Mouse (Mus musculus) megakaryocyte, adult 5-6 weeks (primary cell): Measurements from ENCODE around the gene H2al1m. TPM values are rescaled to one million over a fixed set of nuclear protein-coding genes. Genes with fewer than 3 reads are reported as not detected.
"Not testable (repeated sequence)": the region's sequence is repeated elsewhere in the genome, so short reads cannot be mapped to it uniquely, and the experiment has no call there.

Experiments
- ATAC-seq: 2 replicates; pipeline ENCODE4 v1.8.0; 2016; ENCODE audit warnings: mild to moderate bottlenecking, inconsistent platforms; ENCODE audit not compliant: poor library complexity, severe bottlenecking
- total RNA-seq, 2 experiments: library from RNA; stranded (forward) in 1 of 2; stranded (reverse) in 1 of 2; fragments of 153-499, 151-499 nt in 1 of 2; fragments of 221-1000, 200-1000 nt in 1 of 2; gene quantifications; 2 replicates each; pipeline versions ENCODE4 v1.2.3 to v1.2.4; 2015 to 2017

The H2al1m gene
- total RNA-seq, 2 experiments from 2014 or later, result not detected

- not testable (repeated sequence) for ATAC-seq
Observed at GRCm38 (mm10) chrX:9316457-9316856, 32.9 kb downstream of the H2al1m start.

GRCm38 (mm10) chrX:9327954-9328353 is 44.4 kb downstream of the H2al1m start:
- not testable (repeated sequence) for ATAC-seq

GRCm38 (mm10) chrX:9332366-9332962 is 48.9 kb downstream of the H2al1m start:
- not testable (repeated sequence) for ATAC-seq

GRCm38 (mm10) chrX:9333035-9333434 is 49.5 kb downstream of the H2al1m start:
- ATAC-seq, result peak; percentile 99

Other genes with a start within 250 kb of the H2al1m start
- not detected in 2 replicates for gene Fthl17f, start 220.7 kb upstream of the H2al1m start, total RNA-seq (2015)
- not detected in 2 replicates for gene Fthl17f, start 220.7 kb upstream of the H2al1m start, total RNA-seq (2017)
- not detected in 2 replicates for gene 4930402K13Rik, start 179.2 kb upstream of the H2al1m start, total RNA-seq (2015)
- not detected in 2 replicates for gene 4930402K13Rik, start 179.2 kb upstream of the H2al1m start, total RNA-seq (2017)
- gene Lancl3, start 83.9 kb upstream of the H2al1m start, total RNA-seq (2015), result not detected in 2 replicates
- gene Lancl3, start 83.9 kb upstream of the H2al1m start, total RNA-seq (2017), result 0.16 TPM in 1 of 2 replicates, not detected in the other
- not detected in 2 replicates for gene Gm14862, start 26.9 kb upstream of the H2al1m start, total RNA-seq (2015)
- not detected in 2 replicates for gene Gm14862, start 26.9 kb upstream of the H2al1m start, total RNA-seq (2017)
- gene Xk, start 11.0 kb upstream of the H2al1m start, total RNA-seq (2015), result 5.8 and 6.2 TPM in 2 replicates
- gene Xk, start 11.0 kb upstream of the H2al1m start, total RNA-seq (2017), result 2.4 and 4.2 TPM in 2 replicates
- gene H2al1k, start 66.9 kb downstream of the H2al1m start, total RNA-seq (2015), result not detected in 2 replicates
- not detected in 2 replicates for gene H2al1k, start 66.9 kb downstream of the H2al1m start, total RNA-seq (2017)
- 890 and 891 TPM in 2 replicates for gene Cybb, start 204.0 kb downstream of the H2al1m start, total RNA-seq (2015)
- 1,069 and 1,126 TPM in 2 replicates for gene Cybb, start 204.0 kb downstream of the H2al1m start, total RNA-seq (2017)